Mouse (Mus musculus): Measurements from ENCODE around the gene Fbxw7.

Fbxw7 gene

DNA sequence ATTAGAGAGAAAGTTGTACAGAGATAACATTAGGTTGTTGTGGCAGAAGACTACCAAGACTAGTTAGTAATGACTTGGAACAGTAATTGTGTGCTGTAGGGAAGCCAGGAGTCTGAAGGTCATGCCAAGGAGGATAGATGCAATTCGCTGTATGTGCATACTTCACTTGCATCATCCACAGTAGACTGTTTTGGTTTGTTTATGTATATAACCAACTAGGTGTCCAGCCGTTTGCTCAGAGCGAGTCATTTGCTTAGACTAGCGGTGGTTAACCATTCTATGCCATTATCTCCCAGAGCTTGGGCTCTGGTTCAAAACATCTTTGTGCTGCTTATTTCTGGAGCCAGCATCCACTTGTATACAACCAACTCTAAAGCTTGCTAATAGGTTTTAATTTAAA, 134.3 kb downstream of the Fbxw7 start:
- no peak for DNase-seq (ENCODE audit: low read depth, low spot score)

DNA sequence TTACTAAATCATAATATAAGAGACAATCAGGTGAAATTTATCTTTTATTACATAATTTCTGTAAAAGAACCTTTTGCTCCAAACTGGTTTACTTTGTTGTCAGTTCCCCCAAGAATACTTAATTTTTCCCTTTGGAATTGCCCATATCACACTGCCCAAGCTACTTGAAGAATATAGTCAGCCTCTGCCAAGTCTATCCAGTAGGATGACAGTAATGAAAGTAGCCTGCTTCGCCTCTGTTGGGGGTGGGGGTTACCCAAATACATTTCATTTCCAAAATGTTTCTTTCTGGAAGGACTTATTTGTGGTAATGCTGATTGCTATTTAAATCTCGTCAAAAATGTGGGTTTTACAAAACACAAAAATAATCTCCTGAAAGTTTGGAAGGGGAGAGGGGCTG, 136.6 kb downstream of the Fbxw7 start:
- DNase-seq (ENCODE audit: low read depth, low spot score), result no peak

DNA sequence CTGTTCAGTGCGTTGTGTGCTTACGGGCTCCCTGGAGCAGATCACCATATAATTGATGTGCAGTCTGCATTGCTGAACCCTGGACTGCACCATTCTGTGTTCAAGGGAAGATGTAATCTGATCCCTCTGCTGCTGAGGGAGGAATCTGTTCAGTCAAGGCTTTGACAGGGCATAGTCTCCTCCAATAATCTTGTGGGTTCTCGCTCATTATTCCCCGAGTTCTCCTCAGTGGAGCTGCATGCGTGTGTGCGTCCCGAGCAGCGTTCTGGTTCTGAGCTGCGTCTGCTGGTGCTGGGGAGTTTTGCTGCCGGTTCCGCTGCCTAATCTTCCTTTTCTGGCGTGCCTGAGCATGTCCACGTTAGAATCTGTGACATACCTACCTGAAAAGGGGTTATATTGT, 137.1 kb downstream of the Fbxw7 start:
- peak; percentile 49 for DNase-seq (ENCODE audit: low read depth, low spot score)

DNA sequence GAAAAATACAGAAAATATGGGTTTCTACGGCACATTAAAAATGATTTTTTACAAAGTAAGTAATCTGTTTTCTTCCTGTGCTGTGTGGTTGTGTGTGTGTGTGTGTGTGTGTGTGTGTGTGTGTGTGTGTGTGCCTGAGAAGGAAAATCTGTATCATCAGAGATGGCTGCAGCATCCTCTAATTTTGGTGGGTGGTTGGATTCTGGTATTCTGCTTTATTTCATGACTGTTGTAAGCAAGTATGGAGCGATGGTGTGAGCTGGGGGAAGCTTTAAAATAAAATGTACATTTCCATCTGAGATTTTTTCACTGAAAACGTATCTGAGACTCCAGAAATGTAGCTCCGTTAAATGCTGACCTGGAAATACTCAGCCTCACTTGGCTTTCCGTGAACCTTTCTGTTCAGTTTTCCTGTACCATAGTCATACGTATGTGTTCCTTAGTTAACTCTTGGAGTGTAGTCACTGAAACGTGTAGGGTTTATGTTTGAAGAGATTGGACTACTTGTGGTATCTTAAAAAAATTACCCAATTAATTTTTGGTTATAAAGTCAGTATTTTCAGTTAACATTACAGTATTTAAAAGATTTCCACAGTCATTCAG, 137.6 kb downstream of the Fbxw7 start:
- DNase-seq (ENCODE audit: low read depth, low spot score), result no peak

DNA sequence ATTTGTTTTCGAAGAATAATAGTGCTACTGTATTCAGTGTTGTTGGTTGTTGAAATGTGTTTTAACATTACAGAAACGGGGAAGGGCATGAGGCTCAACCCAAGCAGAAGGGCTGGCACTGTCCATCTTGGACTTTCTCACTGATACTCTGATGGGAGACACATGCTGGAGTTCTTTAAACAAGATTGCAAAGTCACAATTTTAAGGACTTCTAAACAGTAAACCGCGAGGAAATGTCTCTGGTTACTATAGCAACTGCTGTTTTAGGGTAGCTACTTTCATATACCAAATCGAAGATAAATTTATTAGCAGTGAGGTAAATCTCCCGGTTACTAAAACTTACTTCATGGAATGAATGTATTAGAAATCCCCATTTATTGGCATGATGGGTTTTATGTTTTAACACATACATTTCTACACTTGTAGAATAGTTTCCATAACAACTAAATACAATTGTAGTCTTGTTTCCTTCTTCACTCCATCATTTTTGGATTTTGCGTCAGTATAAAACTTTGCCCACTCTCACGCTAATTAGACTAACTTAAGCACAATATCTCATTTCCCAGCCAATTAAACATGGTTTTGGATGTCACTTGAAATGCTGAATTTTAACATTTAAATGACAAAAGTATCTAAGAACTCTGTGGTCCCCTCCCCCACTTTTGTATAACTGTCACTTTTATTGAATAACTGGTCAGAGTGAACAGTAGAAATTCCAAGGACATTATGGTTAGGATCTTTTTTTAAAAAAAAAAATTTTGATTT, 140.1 kb downstream of the Fbxw7 start:
- DNase-seq (ENCODE audit: low read depth, low spot score), result no peak

DNA sequence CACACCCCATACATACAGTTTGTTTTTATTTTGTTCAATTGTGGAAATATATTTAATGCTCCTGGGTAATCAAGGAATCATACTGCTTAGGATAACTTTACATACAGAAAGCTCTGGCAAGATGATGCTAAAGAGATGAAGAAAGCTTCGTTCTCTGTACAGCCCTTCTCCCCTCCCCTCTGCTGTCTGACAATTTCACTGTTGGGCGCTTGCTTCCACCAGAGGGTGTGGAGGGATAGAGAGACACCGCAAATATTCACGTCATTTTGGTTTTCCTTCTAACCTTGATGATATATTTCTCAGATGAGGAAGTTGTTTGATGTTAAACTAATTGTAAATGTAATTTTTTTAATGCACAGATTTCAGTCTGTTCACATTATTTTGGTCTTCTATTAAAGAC, 140.8 kb downstream of the Fbxw7 start:
- DNase-seq (ENCODE audit: low read depth, low spot score), result no peak

DNA sequence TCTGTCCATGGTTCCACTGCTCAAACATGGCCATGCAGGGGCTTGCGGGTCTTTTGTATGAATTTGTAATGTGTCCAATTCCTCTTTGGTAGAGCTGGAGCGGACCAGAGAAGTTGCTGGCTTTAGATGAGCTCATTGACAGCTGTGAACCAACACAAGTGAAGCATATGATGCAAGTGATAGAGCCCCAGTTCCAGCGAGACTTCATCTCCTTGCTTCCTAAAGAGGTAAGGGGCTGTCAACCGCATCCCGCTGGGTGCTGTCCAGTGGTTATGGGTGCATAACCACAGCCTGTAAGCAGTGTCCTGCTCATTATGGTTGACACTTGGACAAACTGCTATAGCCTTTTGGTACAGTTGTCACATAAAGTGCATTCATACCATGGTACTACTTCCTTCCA, 150.1 kb downstream of the Fbxw7 start:
- no peak for DNase-seq (ENCODE audit: low read depth, low spot score)

DNA sequence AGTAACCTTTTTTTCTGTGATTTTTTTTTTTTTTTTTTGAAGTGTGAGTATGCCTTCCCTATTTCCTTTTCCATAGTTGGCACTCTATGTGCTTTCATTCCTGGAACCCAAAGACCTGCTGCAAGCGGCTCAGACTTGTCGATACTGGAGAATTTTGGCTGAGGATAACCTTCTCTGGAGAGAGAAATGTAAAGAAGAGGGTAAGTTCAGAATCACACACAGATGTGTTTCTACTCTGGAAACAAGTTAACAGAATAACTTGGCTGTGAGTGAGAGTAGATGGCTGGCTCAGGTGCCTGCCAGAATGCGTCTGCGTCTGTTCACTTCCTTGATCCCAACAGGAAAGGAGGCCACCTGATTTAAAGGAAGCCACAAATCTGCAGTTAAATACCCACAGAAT, 152.3 kb downstream of the Fbxw7 start:
- no peak for DNase-seq (ENCODE audit: low read depth, low spot score)

DNA sequence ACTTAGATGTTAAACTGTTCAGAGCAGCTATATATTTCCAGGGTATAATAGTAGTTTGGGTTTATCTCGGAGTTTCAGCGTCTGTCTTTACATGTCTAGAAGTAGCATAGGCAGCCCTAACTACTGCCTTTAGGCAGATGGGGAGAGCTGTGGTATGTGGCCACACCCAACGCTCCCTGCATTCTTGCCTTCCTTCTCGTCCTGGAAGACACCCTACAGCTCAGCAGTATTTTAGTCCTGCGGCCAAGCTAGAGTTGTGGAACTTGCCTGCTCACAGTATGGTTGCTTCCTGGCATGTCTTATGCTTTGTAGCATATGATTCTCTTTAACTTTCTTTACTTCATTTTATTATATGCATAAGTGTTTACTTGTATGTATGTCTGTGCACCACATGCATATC, 156.5 kb downstream of the Fbxw7 start:
- DNase-seq (ENCODE audit: low read depth, low spot score), result no peak

DNA sequence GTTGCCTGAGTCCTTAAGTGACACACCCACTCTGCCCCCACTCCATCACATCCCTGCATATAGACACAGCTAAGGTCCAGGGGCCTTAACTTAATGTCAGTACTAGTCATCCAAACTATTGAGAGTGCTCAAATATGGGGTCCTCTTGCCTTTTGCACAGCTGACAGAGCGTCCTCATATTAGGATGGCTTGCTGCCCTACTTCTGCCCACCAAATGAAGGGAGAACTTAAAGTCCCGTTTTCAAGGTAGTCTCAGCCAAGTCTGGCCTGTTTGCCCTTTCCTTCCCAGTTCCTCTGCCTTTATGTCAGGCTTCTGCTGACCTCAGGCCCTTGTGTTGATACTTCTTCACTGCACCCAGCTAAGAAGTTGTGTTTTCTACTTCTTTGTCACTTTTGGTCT, 157.8 kb downstream of the Fbxw7 start:
- no peak for DNase-seq (ENCODE audit: low read depth, low spot score)

DNA sequence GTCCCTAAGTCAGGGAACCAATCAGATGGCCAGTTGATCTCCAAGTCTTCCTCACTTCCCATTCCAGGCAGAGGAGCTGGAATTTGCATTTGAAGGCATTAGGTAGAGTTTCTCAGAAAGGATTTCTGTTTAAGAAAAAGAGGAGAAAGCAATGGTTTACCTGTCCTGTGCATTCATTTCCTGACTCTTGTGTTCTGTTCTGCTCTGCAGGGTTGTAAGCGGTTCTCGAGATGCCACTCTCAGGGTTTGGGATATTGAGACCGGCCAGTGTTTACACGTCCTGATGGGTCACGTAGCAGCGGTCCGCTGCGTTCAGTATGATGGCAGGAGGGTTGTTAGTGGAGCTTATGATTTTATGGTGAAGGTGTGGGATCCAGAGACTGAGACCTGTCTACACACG, 159.1 kb downstream of the Fbxw7 start:
- no peak for DNase-seq (ENCODE audit: low read depth, low spot score)

DNA sequence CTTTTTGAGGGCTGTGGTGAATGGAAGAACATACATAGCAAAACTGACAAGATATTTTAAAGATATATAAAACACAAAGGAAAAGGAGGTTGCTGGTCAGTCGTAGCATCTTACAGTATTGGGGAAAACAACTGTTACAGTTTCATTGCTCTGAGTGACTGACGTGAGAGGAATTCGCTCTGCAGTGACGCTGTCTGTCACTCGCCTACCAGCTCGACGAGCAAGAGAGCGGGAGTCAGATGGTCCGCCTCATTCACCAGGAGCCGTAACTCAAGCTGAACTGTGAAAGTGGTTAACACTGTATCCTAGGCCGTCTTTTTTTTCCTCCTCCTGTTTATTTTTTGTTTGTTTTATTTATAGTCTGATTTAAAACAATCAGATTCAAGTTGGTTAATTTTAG, 163.6 kb downstream of the Fbxw7 start:
- DNase-seq (ENCODE audit: low read depth, low spot score), result no peak

DNA sequence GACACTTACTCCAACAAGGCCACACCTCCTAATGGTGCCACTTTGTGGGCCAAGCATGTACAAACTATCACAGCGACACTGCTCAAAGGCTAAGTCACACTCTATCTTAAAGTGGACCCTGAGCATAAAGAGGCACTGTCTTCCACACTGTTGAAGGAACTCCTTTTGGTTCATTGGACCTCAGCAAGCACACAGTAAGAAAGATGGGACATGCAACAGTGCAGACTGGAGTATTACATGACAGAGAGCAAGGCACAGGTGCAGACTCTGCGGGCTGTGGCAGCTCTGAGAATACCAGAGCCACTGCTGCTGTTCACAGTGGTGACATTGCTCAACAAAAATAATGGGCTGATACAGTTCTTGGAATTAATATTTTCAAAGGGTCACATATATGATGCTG, 165.1 kb downstream of the Fbxw7 start:
- no peak for DNase-seq (ENCODE audit: low read depth, low spot score)

DNA sequence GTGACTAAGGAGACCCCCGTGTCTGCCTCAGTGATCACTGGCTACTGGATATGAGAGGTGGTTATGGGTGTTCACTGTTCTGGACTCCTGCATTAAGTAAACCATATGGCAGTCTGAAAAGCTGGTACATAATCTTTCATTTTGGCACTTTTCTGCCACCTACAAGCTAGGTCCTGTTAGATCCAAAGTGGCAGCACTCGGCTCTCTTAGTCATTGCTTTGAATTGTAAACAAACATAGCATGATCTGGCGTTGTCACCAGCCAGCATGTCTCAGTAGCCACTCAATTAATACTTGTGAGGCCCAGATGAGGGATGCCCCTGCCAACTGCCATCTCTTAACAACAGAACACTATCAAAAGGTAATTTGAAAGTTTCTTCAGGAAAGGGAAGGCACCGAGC, 167.6 kb downstream of the Fbxw7 start:
- DNase-seq (ENCODE audit: low read depth, low spot score), result no peak

DNA sequence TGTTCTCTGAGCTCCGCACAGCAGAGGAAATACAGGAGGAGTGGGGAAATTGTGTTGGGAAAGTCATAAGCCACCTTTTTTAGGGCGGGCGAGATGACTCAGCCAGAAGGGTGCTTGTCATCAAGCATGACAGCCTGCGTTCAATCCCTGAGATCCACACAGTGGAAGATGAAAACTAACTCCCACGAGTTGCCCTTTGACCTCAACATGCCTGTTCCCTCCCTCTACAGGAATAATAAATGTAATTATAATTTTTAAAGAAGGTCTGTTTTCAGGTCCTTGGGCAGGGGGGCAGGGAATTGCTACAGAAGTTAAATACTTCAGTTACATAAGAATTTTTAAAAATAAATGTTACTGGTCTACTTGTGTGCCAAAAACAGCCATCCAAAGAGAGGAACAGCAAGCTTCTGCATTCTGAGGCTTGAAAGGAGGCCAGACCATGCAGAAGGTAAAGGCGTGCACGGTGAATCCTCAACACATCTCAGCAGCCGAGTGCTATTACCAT, 170.1 kb downstream of the Fbxw7 start:
- no peak for DNase-seq (ENCODE audit: low read depth, low spot score)

DNA sequence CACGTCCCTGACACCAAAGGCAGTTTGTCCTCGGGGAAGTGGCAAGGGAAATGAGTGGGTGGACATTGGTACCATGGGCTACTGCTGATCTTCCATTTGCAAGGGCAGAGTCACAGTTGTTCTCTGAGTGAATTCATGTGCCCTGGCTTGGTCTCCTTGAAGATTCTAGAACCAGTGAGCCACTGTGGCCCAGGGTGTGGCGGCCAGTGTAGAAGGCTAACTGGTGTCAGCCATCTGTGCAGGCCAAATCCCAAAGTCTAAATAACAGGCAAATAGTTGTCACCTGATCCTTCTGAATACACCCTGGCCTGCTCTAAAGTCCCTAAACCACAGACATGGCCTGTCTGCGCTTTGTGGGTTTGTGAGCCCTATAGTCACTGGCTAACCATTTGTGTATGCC, 173.8 kb downstream of the Fbxw7 start:
- DNase-seq (ENCODE audit: low read depth, low spot score), result no peak

DNA sequence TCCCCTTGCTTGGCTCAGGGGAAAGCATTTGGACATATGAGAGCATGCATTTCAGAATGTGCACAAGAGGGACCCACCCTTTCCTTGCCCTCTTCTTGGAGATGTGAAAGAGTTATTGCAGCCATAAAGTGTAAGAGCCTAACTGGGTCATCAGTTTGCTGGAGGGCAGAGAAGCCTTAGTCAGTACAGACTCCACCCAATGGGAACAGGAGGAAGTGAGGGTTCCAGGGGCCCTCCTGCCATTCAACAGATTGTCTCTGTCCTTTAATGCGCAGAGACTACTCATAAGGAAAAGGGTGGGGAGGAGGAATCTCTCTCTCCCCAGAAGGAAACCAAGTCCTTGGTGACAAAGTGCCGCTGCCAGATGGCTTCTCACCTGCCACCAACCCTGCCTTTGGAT, 190.2 kb downstream of the Fbxw7 start:
- DNase-seq (ENCODE audit: low read depth, low spot score), result no peak

DNA sequence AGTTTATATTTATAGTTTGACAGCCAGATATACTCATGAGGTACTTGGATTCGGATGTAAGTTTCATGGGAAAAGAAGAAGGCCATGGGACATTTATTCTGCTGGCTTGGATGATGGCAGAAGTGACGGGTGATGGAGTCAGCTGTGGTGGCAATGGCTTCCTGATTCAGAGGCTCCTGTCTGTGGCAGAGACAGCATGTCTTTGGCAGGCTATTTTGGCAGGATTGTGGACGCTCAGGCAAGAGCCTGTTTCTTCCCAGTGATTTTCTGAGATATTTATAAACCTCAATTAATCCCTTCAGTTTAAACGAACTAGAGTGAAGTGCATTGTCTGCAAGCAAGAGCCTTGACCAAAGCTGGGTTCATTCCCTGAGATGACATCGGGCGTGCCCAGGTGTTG, 197.8 kb downstream of the Fbxw7 start:
- no peak for DNase-seq (ENCODE audit: low read depth, low spot score)

DNA sequence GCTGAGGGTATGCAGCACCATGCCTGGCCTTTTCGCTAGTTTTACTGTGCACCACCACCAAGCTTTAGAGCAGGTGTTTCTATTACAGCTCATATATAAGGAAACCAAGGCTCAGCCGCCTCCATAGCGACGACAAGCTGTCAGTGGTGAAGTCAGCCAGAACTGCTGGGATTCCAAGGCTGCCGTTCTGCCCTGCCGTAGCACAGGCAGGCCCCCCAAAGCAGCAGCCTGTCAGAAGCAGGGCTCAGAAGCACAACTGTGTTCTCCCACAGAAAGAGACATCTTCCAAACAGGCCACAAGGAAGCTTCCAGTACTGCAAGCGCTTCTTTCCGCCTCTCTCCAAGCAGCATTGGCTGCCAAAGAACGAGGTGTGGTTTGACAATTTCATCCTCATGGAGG, 200.6 kb downstream of the Fbxw7 start:
- no peak for DNase-seq (ENCODE audit: low read depth, low spot score)

DNA sequence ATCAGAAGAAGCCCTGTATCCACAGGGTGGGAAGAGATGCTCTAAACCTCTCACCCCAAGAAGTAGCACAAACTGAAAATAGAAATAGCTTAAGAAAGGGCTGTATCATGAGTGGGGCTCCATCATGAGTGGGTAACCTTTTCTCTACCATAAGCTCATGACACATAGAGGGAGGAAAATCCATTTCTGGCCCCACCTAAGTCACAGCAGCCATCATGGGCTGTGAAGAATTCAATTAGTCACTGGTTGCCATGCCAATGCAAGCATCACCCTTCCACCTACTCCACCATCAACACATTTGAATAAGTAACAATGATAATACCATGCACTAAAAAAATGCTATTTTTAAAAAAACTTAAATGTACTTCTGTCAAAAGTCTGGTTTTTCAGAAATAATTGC, 205.1 kb downstream of the Fbxw7 start:
- DNase-seq (ENCODE audit: low read depth, low spot score), result no peak

DNA sequence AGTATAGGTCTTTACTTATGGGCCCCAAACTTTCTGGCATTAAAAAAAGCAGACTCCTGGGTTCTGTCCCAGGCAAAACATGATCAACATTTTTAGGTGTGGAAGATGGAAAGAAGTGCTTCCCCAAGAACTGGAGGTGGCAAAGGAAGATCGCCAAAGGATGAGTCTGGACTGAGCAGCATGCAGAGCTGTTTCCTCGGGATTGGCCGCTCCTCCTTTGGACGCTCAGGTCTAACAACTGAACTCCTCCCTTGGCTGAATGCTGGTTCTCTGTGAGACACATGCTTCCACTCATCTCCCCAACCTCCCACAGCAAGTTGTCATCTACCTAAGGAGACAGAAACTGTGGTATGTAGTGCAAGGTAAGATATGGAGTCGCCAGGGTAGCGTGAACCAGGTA, 206.7 kb downstream of the Fbxw7 start:
- DNase-seq (ENCODE audit: low read depth, low spot score), result no peak

DNA sequence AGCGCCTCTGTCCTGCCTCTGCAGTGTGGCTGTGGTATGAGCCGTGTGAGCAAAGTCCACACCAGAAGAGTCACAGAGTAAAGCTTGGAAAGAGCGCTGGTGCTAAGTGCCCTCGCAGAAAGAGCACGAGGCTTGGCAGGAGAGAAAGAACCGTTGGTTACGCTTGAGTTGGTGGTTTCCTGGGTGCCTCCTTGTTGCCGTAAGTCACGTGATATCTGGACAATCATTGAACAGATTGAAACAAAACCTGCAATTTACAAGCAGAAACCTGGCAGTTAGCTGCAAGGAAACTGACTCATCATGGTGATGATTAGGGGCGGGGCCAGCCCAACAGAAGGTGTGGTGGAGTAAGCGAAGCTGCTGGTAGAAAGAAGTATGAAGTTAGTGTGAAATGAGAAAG, 207.7 kb downstream of the Fbxw7 start:
- no peak for DNase-seq (ENCODE audit: low read depth, low spot score)

DNA sequence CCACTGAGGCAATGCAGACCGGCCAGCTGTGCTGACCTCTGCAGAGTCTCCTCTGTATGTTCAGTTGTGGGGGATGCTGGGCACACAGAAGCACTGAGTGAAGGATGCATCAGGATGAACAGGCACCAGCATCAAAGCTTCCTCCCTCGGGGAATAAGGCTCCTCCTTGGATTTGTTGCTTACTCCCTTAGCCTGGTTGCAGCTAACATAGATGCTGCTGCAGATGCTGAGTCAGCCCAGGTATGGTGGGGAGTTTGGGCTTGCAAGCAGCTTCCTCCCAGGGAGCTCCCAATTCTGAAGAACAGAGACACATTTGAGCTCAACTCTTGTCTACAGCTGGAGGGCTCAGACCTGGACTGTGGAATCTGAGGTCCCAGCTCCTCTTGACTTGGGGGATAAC, 209.2 kb downstream of the Fbxw7 start:
- DNase-seq (ENCODE audit: low read depth, low spot score), result no peak

Data from retina, postnatal 7 days (tissue).